Mouse (Mus musculus) urinary bladder, postnatal 4 days (tissue): ENCODE data around the gene Thada.
A peak's percentile ranks its signal among the peaks of the same experiment; 100 is the strongest.
"Not testable (repeated sequence)": the region's sequence is repeated elsewhere in the genome, so short reads cannot be mapped to it uniquely, and the experiment has no call there.

ENCODE experiments used
- DNase-seq, 2 experiments: peaks; one replicate each; pipeline ENCODE4 v3.0.0; 2021 to 2022; ENCODE audit warnings: low spot score in 2 of 2

Gene Thada

DNA sequence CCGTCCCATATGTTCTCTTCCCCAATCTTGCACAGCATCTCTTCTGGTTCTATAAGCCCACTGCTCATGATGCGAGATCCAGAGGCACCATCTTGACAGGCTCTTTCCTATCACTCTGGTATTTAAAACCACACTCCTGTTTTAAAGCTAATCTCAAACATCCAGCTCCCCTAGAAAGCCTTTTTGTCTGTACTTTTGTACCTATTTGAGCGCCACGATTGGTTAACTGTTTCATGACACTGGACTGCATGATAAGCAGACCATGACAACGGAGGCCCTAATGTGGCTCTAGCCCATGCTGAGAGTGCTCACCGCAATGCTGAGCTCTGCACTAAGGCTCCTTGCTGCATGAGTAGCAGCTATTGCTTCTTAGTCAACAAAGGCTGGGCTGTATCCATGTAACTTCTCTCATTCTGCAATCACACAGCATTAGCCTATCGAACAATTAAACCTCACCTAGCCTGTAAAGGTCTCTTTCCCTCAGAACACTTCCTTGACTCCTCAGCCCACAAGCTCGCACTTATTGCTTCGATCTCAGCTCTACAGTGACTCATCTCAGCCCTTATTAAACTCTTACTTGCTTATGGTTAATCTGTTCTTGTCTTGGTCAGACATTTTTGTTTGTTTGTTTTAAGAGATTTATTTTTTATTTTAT lies 203.6 kb downstream of the Thada start:
- no peak for DNase-seq

DNA sequence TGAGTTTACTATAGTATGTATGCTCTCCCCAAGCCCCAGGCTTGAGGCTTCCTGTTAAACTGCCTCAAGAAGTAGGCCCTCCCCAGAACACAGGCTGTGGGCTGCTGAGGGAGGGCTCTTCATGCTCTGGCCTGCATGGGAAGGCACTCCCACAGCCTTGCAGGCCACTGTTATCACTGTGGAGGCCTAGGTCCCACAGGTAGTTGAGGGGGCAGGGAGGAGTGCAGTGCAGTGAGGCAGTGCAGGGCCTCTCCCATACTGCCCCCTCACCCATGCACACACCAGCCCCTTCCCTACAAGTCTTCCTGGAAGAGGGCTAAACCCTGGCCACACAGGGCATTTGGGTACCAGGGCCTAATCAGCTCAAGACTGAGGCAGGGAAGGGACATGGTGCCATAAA lies 205.0 kb downstream of the Thada start:
- DNase-seq, result peak in 1 of 2 experiments; percentile 16

DNA sequence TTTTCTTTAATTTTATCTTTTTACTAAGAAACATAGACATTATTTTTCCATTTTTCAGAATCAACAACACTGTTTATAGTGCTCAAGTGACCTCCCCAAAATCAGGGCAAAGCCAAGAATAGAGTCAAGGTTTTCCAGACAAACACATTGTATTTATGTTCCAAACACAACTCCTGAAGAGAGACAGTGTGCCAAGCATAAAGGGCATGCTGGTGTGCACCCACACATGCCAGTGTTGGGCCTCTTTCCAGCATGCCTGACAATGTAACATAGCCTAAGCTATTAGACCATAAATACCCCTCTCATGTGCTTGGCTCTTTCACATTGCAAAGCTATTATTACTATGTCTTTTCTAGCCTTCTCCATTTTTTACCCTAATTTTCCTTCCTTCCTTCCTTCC lies 205.8 kb downstream of the Thada start:
- DNase-seq, result no peak

DNA sequence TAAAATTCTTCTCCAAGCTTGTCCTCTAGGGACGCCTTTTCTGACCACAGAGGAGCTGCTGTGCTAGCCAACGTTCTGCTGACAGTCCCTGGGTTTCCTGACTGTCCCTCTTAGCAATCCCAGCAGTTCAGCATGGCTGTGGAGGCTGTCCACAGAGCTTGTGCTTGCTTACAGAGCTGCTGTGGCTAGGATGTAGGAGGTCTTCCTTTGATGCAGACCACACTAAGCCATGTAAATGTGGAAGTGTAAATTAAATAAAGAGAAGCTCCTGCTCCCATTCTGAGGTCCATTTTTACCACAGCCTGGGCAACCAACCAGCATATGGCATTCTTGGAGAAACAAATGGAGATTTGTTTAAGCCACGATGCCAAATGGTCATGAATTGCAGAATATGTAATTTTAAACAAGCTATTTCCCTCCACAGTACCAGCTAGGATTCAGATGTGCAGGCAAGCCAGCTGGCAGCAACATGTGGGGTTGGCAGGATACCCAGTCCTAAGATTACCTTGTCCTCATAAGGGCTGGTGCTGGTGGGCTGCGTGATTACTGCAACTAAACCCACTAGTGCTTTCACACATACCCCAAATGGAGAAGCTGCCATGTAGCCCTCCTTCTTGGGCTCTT lies 207.3 kb downstream of the Thada start:
- DNase-seq, result no peak

DNA sequence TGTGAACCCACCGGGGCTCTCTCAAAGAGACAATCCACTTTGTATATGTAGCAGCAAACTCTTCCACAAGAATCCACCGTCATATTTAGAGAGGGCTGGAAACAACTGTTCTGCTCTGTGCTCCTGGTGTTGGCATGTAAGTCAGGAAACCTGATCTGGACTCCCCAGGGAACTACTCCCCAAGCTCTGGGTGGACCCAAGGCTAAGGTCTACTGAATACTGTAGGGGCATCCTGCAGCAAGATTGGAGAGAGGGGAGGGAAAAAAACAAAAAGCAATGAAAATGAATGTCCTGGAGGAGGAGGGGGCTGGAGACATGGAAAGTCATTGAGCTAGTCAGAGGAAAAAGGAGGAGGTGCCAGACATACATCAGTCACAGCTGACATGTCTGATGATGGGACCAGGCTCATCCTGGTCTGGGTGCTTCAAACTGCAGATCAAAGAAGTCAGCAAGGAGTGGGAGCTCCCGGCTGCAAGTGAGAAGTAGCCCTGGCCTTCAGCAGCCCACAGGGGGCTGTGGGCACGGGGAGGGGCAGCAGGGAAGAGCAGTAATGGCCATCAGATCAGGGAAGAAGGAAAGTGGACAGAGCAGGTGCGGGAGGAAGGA lies 208.0 kb downstream of the Thada start:
- no peak for DNase-seq

DNA sequence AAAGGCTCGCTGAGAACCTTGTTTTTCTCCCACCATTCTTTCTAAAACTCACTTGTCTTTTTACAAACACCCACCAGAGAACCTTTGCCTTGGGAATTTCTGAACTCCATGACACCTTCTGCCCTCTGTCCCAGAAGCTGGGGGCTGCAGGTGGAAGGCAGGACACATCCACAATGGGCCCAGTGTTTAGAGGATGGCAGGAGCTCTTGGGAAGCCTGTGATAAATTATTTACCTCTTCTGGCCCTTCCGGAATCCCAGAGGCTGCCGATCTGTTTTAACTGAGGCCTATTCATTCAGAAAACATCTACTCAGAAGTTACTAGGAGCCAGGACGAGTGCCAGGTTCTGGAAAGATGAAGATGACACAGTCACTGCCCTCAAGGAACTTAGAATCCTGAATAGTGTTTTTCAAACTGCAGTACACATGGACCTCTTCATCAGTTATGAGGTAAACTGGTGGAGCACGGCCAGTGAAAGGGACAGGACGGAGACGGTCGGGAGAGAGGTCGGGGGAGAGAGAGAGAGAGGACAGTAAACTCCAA lies 209.7 kb downstream of the Thada start:
- no peak for DNase-seq

DNA sequence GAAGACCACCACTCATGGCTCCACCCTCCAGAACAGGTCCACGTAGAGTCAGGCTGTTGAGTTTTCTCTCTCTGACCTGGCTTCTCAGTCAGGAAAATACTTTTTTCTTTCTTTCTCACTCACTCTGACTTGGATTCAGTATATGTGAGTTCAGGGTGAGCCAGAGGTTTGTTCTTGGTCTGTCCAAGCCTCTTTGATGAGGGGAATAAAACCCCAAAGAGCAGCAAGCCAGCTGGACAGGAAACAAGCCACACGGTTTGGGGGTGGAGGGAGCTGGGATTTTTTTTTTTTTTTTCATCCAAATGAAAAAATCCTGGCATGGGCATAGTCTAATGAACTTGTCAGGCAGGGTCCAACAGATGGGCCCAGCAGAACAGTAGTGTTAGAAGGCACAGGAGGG lies 210.2 kb downstream of the Thada start:
- DNase-seq, result no peak

DNA sequence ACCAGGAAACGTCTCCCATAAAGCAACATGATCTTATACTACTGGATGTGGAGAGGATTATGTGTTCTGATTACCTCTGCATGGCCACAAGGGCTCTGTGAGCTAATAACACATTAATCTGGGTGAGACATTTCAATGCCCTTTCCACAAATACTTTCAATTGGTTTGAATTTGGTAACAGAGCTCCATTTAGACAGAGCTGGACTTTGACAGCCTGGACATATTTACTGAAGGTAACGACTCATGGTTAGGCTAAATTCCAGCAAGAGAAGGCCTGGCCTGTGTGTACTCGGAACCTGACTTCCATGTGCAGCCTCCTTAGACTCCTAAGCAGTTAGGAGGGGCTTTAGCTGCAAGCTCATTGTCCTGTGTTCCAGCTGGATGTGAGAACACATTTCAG lies 214.6 kb downstream of the Thada start:
- DNase-seq, result no peak

DNA sequence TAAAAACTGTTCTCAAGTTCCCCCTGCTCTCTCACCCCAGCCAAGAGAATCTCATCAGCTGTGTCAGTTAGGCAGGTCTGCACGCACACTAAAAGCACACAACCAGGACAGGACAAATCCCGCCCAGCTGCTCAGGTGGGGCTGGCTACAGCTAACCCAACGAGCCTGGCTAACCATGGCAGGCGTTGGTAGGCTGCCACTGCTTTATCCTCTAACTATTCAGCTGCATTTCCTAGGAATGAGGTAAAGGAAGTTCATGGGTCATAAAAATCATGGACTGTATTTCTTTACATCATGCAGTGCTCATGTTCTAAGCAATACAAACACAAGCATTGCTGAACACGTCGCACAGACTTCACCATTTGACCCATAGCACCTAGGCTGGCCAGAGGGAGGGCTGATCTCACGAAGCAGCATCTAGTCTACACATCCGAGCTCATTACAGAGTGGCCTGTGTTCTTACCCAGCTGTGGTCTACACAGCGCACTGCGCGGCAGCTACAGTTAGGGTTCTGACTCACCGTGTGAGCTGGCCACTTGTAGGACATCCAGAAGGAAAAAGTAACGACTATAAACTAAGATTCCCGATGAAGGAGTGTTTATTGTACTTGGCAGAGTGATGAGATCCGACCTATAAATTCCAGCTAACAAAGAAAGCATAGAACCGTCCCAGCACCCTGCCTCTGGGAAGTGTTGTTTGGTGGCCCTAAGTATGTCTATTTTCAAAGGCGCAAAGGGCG lies 221.7 kb downstream of the Thada start:
- no peak for DNase-seq

DNA sequence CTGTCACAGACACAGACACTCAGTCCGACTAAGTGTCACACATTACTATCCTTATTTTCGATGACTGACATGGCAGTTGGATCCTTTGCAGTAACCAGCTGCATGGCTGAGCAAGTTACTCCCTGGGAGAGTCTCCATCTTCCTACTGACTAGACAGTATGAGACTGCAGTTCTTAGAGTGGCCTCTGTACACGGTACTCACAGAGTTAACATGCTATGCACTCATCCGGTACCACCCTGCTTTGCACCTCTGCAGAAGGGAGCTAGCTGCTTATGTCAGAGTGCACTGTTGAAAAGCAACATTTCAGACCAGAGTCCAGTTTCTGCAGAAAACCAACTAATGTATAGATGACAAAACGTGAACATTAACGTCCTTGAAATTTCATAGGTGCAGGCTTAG lies 222.2 kb downstream of the Thada start:
- no peak for DNase-seq

DNA sequence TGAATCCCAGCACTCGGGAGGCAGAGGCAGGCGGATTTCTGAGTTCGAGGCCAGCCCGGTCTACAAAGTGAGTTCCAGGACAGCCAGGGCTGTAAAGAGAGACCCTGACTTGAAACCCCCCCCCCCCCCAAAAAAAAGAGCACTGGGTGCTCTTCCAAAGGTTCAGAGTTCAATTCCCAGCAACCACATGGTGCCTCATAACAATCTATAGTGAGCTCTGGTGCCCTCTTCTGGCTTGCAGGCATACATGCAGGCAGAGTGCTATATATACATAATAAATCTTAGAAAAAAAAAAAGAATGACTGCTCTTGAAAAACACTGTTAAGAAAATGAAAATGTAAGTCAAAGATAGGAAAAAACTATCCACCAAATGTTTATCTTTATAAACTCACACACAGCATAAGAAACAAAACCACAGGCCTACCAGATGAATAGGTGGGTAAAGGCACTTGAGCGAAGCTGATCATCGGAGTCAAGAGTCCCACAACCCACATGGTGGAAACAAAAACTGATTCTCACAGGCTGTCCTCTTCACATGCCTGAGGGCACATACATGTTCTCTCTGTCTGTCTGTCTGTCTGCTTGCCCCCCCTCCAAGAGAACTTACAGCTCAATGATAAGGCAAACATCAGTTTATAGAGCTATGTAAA lies 224.6 kb downstream of the Thada start:
- no peak for DNase-seq

DNA sequence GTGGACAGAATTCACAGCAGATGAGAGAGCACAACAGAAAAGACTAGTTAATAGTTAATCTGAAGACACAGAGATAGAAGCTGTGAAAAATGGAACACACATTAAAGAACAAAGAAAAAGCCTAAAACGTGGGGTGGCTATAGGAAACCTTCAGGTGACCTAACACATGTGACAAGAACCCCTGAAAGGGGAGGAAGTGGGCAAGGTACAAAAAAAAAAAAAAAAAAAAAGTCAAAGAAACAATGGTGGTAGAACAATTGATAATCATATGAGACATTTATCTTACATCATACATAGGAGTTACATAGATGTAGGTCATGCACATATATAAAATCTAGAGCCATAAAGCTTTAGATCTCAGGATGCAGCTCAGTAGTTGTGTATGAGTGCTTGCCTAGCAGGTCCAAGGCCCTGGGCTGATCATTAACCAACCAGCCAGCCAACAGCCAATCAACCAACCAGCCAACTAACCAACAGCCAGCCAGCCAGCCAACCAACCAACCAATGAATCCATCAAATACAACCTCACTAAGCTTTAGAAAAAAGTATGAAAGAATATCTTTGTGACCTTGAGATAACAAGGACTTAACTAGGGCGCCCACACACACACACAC lies 226.2 kb downstream of the Thada start:
- no peak for DNase-seq

DNA sequence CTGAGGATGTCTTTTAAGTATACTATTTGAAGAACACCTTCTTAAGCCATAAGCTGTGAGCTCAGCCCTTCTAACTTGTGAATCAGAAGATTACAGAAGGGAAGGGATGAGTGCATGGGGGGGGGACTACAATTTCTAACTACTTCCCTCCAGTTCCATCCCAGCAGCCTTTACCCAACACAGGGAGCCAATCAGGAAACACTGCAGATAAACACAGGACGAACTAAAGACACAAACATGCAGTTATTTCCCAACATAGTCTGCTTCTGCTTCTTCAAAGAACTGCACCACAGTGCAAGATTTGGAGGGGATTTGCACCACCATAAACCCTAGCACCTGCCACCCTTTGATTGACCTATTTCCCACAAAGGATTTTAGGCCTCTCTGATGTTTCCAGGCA lies 227.8 kb downstream of the Thada start:
- no peak for DNase-seq

DNA sequence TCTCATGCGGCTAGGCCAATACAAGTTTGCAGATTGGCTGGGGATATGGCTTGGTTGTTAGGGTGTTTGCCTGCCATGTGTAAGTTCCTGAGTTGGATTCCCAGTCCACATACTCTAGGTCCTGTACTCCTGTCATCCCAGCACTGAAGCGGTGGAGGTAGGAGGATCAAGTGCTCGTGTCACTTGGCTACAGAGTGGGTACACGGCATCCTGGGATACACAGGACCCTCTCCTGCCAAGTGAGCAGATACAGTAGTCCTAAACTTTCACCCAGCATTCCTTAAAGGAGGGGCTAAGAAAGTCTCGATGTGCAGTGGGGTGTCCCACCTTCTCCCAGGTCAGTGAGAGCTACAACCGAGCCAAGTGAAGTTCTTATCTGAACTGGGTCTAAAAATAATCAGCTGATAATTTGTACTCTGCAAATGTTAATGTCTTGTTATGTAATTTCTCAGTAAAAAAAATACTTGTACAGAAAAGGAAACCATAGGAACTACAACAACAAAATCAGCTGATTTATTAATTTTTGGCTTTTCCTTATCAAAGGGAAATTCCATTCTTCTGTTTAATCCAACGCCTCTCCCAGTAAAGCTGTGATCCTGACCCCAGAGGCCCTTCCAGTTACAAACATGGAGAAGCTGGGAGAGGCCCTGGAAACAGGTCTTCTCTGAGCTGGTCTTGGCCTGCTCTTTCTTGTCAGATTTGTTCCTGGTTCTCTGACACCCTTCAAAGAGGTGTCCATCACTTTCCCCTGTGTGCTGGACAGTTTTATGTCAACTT lies 229.0 kb downstream of the Thada start:
- DNase-seq, result no peak

DNA sequence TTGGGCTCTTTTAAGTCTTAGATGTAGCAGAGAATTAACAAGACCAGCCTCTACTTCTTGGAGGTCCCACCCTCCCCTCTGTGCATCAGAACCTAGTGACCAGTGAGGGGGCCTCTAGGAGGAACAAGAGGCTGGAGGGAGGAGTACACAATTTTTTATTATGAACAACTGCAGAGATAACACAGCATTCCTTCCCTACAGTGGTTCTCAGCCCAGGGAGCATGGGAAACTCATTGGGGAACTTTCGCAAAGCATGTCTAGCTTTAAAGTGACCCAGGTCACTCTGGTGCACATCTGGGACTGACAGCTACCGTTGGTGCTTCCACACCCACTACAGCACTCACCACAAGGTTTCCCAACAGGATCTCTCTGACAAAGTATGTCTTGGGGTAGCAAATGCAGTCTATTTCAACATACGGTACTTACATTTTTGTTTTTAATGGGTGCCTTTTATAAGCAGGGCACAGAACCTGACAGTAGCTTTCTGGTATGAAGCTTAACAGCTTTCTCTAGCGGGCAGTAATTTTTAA lies 230.5 kb downstream of the Thada start:
- no peak for DNase-seq

DNA sequence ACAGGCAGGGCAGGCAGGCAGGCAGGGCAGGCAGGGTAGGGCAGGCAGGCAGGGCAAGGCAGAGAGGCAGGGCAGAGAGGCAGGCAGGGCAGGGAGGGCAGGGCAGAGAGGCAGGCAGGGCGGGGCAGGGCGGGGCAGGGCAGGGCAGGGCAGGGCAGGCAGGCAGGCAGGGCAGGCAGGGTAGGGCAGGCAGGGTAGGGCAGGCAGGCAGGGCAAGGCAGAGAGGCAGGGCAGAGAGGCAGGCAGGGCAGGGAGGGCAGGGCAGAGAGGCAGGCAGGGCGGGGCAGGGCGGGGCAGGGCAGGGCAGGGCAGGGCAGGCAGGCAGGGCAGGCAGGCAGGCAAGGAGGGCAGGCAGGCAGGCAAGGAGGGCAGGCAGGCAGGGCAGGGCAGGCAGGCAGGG lies 231.2 kb downstream of the Thada start:
- not testable (repeated sequence) for DNase-seq

DNA sequence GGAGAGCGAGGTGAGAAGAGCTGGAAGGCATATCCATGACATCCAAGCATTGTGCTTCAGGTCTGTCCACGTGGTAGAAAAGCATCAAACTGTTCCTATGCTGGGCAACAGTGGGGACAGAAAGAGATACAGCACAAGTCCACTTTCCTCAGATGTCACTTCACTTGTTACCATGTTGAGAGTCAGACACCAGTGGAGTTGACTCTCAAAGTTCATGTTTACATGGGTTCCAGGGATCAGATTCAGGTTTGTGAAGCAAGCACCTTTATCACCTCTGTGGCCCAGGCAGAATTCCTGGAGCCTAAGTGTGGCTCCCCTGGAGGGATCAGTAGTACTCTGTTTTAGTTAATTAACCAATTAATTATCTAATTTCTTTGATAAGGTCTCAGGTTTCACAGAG lies 232.2 kb downstream of the Thada start:
- no peak for DNase-seq

DNA sequence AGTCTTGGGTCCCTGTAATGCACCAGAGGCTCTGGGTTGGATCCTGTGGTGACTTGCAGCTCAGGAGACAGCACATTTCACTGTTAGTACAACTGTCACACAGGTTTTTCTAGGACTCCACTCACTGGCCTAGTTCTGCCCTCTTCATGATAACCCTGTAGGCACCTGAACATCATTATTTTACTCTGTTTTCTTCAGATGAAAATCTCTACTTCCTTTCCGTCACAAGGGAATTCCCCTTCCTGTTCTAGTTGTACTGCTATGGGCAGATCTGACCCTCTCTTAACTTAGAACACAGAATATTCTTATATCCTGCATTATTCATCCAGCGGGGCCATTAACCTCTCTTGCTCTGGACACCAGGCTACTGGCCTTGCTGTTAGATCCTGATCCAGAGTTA lies 234.6 kb downstream of the Thada start:
- no peak for DNase-seq

DNA sequence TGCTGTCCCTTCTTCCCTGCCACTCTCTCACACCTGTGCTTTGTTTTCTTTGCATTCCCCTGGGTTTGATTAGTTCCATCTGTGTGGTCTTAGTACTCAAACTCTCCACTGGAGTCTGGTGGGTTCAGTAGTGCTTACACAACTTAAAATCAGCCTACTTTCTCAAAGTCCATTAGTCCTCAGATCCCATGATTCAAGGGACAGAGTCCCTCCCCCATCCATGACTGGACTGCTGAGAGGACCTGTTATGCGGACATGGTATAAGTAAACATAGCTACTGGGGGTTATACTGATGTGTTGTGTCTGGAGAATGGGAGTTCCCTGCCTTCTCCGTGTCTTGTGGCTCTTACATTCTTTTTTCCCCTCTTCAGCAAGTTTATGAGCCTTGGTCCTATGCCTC lies 237.8 kb downstream of the Thada start:
- DNase-seq, result no peak

DNA sequence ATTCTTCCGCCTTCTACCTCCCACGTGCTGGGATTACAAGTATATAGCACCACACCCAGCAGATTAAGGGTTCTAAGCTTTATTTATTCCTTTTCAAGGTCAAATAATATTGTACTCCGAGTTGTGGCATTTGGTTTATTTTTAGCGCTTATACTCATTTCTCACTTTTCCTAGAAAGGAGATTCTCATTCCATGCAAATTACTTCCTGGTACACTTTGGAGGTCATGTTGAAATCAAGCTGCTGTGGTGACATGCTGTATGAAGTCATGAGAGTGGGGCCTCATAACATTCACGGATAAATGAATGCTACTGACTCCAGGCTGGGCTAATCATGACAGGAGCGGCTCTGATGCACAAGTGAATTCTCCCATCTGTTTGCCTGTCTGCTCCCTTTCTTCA lies 239.3 kb downstream of the Thada start:
- no peak for DNase-seq

DNA sequence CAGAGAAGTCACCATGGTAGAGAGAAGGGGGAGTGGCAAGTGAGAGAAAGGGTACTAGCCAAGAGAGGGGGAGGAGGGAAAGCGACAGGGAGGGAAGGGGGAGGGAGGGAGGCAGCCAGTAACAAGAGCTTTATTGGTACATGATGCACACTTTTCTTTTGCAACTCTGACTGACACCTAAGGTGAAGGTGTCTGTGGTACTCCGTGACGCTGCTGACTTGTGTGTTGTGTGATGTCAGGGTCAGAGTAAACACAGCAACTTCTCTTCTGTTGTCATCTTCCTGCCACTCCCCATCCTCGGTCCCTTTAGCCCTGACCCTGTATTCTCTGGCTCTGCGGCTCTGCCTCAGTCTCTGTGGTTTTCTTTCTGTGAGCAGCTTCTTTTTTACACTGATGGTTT lies 239.8 kb downstream of the Thada start:
- DNase-seq, result no peak
